Mouse (Mus musculus): Measurements from ENCODE around the gene Shld2. TPM values are rescaled to one million over a fixed set of nuclear protein-coding genes. Genes with fewer than 3 reads are reported as not detected.
A peak's percentile ranks its signal among the peaks of the same experiment; 100 is the strongest.
"Not testable (repeated sequence)": the region's sequence is repeated elsewhere in the genome, so short reads cannot be mapped to it uniquely, and the experiment has no call there.

The Shld2 gene
- polyA plus RNA-seq, 1 experiment from 2014 or later: 4.8 TPM

DNA sequence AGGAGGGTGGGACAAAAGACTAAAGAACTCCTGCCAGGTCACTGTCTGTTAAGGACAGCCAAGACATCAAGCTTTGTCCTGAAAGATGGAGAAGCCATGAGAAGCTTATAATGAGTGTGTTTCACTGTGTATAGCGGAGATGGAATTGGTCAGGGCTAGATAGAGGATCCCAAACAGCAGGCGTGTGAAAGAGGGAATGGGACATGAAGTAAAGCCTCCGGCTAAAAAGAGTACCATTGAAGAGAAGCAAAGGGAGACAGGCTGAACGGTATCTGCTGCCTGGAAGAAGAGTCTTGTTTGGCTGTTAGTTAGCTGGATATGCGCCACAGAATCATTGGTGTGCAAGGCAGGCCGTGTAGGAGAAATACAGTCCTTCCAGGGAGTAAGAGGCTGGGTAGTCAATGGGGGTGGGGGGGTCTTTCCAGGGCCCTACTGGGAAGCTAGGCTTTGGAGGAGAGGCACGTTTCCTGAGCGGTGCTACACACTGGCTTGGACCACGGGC is 20.4 kb upstream of the Shld2 start:
- Histone ChIP-seq H3K4me3 (ENCODE audit: low read depth, low read length) (no peak overlapping the region), H3K9me3 (replicated peaks; ENCODE audit: control insufficient read depth, low read length, poor library complexity, severe bottlenecking) (no peaks in the 10 kb centered on the region), H3K4me2 (ENCODE audit: low read length) (no peak overlapping the region), H3K9ac (ENCODE audit: low read depth, low read length) (no peak overlapping the region), H3K27me3 (ENCODE audit: control insufficient read depth, insufficient read depth, low read depth, low read length) (no peaks in the 10 kb centered on the region), H3K36me3 (ENCODE audit: control insufficient read depth, insufficient read depth, low read length) (peaks cover 43% of the 10 kb centered on the region), H3K4me1 (ENCODE audit: control insufficient read depth, insufficient read depth, low read length) (no peaks in the 10 kb centered on the region), H3K27ac (ENCODE audit: low read length) (no peak overlapping the region)
- ATAC-seq: peak; percentile 88
- 86% methylated on average over 9 of the region's 9 CpGs for WGBS

DNA sequence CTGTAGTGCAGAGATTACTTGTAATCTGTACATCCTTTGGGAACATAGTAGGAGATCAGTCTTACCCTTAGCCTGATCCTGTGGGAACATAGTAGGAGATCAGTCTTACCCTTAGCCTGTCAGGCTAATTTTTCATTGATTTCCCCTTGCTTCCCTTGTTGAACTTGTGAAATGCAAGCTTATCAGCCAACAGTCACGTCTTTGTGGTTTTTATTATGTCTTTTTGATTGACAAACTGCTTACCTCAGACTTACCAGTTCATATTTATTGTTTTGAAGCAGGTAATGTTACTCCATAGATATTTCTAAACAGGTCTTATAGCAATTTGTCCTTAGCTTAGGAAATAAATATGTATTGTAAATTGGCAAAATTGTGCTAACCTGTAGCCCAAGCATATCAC is 17.3 kb upstream of the Shld2 start:
- 86% methylated on average over 1 of the region's 1 CpGs for WGBS
- no peaks in the 10 kb centered on the region for H3K27me3 ChIP-seq (ENCODE audit: control insufficient read depth, insufficient read depth, low read depth, low read length)
- H3K9me3 ChIP-seq (replicated peaks; ENCODE audit: control insufficient read depth, low read length, poor library complexity, severe bottlenecking): no peaks in the 10 kb centered on the region
- no peak overlapping the region for H3K4me3 ChIP-seq (ENCODE audit: low read depth, low read length)
- no peak overlapping the region for H3K9ac ChIP-seq (ENCODE audit: low read depth, low read length)
- no peak overlapping the region for H3K27ac ChIP-seq (ENCODE audit: low read length)
- no peaks in the 10 kb centered on the region for H3K4me1 ChIP-seq (ENCODE audit: control insufficient read depth, insufficient read depth, low read length)
- no peak for ATAC-seq
- peaks cover 33% of the 10 kb centered on the region for H3K36me3 ChIP-seq (ENCODE audit: control insufficient read depth, insufficient read depth, low read length)
- no peak overlapping the region for H3K4me2 ChIP-seq (ENCODE audit: low read length)

DNA sequence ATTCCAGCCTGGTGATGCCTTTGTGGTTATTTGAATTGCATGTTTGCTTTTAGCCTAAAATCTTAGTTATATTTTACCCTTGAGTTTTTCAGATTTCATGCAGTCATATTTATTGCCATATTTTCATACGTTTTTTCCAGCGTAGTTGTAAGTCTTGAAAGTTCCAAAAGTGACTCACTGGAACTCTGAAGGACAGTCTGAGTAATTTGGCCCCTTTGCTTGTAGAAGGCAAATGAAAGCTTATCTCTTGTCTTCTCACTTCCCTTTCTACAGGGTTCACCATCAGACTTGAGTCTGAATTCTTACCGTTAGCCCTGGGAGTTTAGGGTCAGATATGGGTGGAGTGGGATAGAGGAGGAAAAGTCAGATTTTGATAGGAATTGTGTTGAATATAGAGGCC is 16.3 kb upstream of the Shld2 start:
- Histone ChIP-seq H3K4me3 (ENCODE audit: low read depth, low read length) (no peak overlapping the region), H3K9ac (ENCODE audit: low read depth, low read length) (no peak overlapping the region), H3K9me3 (replicated peaks; ENCODE audit: control insufficient read depth, low read length, poor library complexity, severe bottlenecking) (no peaks in the 10 kb centered on the region), H3K36me3 (ENCODE audit: control insufficient read depth, insufficient read depth, low read length) (peaks cover 30% of the 10 kb centered on the region), H3K27me3 (ENCODE audit: control insufficient read depth, insufficient read depth, low read depth, low read length) (no peaks in the 10 kb centered on the region), H3K27ac (ENCODE audit: low read length) (no peak overlapping the region), H3K4me1 (ENCODE audit: control insufficient read depth, insufficient read depth, low read length) (no peaks in the 10 kb centered on the region), H3K4me2 (ENCODE audit: low read length) (no peak overlapping the region)
- 96% methylated on average over 3 of the region's 3 CpGs for WGBS
- no peak for ATAC-seq

DNA sequence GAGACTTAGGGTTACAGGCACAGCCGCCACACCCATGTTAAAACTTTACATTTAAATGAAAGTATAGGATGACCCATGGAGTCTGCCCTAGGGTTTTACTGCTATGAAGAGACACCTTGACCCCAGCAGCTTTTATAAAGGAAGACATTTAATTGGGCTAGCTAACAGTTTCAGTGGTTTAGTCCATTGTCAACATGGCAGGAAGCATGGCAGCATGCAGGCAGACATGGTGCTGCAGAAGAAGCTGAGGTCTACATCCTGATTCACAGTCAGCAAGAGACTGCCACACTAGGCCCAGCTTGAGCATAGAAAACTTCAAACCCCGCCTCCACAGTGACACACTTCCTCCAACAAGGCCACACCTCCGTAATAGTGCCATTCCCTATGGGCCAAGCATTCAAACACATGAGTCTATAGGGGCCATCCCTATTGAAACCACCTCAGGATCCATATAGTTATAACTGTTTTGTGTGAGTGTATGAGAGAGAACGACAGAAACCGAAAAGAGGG is 13.3 kb upstream of the Shld2 start:
- Histone ChIP-seq H3K4me2 (ENCODE audit: low read length) (no peak overlapping the region), H3K4me3 (ENCODE audit: low read depth, low read length) (no peak overlapping the region), H3K27ac (ENCODE audit: low read length) (no peak overlapping the region), H3K4me1 (ENCODE audit: control insufficient read depth, insufficient read depth, low read length) (no peaks in the 10 kb centered on the region), H3K9me3 (replicated peaks; ENCODE audit: control insufficient read depth, low read length, poor library complexity, severe bottlenecking) (no peaks in the 10 kb centered on the region), H3K27me3 (ENCODE audit: control insufficient read depth, insufficient read depth, low read depth, low read length) (no peaks in the 10 kb centered on the region), H3K9ac (ENCODE audit: low read depth, low read length) (no peak overlapping the region), H3K36me3 (ENCODE audit: control insufficient read depth, insufficient read depth, low read length) (peaks cover 28% of the 10 kb centered on the region)
- no peak for ATAC-seq
- 97% methylated on average over 5 of the region's 5 CpGs for WGBS

DNA sequence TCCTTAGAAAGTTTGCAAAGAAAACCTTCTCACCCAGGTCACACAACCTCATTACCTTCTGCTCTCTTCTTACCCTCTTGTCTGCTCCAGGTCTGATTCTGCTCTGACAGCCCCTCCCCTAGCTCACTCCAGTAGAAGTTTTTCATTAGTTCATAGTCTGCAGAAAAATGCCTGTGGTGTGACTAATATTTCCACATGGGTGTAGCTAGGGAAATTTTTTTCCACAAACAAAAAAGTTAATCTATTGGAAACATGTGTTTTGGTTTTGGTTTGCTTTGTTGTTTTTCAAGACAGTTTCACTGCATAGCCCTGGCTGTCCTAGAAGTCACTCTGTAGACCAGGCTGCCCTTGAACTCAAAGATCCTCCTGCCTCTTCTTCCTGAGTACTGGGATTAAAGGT is 7.8 kb upstream of the Shld2 start:
- Histone ChIP-seq H3K4me3 (ENCODE audit: low read depth, low read length) (no peak overlapping the region), H3K4me2 (ENCODE audit: low read length) (no peak overlapping the region), H3K9ac (ENCODE audit: low read depth, low read length) (no peak overlapping the region), H3K4me1 (ENCODE audit: control insufficient read depth, insufficient read depth, low read length) (peaks cover 18% of the 10 kb centered on the region), H3K36me3 (ENCODE audit: control insufficient read depth, insufficient read depth, low read length) (peaks cover 12% of the 10 kb centered on the region), H3K27me3 (ENCODE audit: control insufficient read depth, insufficient read depth, low read depth, low read length) (no peaks in the 10 kb centered on the region), H3K9me3 (replicated peaks; ENCODE audit: control insufficient read depth, low read length, poor library complexity, severe bottlenecking) (no peaks in the 10 kb centered on the region), H3K27ac (ENCODE audit: low read length) (no peak overlapping the region)
- ATAC-seq: no peak

DNA sequence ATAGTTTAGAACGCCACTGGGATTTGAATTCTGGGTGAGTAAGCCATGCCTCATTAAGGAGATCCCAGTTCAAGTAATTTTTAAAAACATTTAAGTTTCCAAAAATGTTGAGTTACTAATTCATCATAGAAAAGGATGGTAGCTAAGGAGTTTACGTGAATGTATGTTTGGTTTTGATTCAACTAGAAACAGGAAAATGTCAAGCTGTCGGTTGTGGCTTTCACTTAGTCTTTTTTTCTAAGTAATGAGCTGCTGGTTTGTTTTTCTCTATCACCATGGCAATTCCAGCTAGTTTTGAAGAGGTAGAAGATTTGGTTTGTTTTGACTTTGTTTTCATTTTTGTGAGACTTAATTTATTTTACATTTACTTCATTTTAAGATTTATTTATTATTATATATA is 7.1 kb upstream of the Shld2 start:
- over 99% methylated on average over 3 of the region's 3 CpGs for WGBS
- no peaks in the 10 kb centered on the region for H3K27me3 ChIP-seq (ENCODE audit: control insufficient read depth, insufficient read depth, low read depth, low read length)
- no peak overlapping the region for H3K27ac ChIP-seq (ENCODE audit: low read length)
- H3K4me1 ChIP-seq (ENCODE audit: control insufficient read depth, insufficient read depth, low read length): peaks cover 24% of the 10 kb centered on the region
- no peak overlapping the region for H3K9ac ChIP-seq (ENCODE audit: low read depth, low read length)
- no peaks in the 10 kb centered on the region for H3K9me3 ChIP-seq (replicated peaks; ENCODE audit: control insufficient read depth, low read length, poor library complexity, severe bottlenecking)
- H3K4me2 ChIP-seq (ENCODE audit: low read length): no peak overlapping the region
- ATAC-seq: no peak
- H3K36me3 ChIP-seq (ENCODE audit: control insufficient read depth, insufficient read depth, low read length): peaks cover 12% of the 10 kb centered on the region
- no peak overlapping the region for H3K4me3 ChIP-seq (ENCODE audit: low read depth, low read length)

DNA sequence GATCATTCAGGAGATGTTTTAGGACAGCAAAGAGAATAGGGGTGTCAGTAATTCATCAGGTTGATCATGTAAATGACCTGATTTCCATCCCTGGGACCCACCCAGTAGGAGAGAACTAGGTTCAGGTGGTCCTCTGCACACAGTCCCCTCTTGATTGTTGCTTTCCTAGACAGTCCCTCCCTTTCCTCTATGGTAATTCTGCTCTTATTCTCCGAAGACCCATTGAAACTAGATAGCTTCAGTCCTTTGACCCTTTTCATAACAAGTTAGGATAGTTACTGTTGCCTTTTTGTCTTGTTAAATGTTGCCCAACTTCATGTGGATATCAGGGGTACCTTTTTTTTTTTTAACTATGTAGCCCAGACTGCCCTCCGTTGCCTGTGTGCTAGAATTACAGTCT is 6.1 kb upstream of the Shld2 start:
- Histone ChIP-seq H3K4me3 (ENCODE audit: low read depth, low read length) (no peak overlapping the region), H3K9me3 (replicated peaks; ENCODE audit: control insufficient read depth, low read length, poor library complexity, severe bottlenecking) (no peaks in the 10 kb centered on the region), H3K9ac (ENCODE audit: low read depth, low read length) (no peak overlapping the region), H3K27me3 (ENCODE audit: control insufficient read depth, insufficient read depth, low read depth, low read length) (no peaks in the 10 kb centered on the region), H3K27ac (ENCODE audit: low read length) (no peak overlapping the region), H3K4me2 (ENCODE audit: low read length) (no peak overlapping the region), H3K36me3 (ENCODE audit: control insufficient read depth, insufficient read depth, low read length) (peaks cover 9% of the 10 kb centered on the region), H3K4me1 (ENCODE audit: control insufficient read depth, insufficient read depth, low read length) (peaks cover 31% of the 10 kb centered on the region)
- 94% methylated on average over 2 of the region's 2 CpGs for WGBS
- ATAC-seq: no peak

DNA sequence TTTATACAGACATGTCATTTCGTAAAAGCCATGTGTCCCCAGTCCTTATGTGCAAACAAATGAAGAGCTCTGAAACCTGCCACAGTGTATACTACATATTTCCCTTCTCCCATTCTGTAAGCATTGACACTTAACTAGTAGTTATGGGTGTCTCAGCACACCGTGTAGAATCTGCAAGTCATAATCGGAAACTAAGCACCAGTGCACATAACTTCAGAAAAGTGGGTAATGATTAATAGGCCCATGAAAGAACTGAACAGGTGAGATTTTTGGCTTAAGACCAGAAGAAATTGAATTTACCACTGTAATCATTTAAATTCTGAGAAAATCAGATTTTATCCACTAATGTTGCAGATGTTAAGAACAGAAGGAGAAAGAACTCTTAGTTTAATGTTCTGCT is 4.5 kb upstream of the Shld2 start:
- Histone ChIP-seq H3K27me3 (ENCODE audit: control insufficient read depth, insufficient read depth, low read depth, low read length) (no peaks in the 10 kb centered on the region), H3K9me3 (replicated peaks; ENCODE audit: control insufficient read depth, low read length, poor library complexity, severe bottlenecking) (no peaks in the 10 kb centered on the region), H3K27ac (ENCODE audit: low read length) (no peak overlapping the region), H3K4me2 (ENCODE audit: low read length) (no peak overlapping the region), H3K9ac (ENCODE audit: low read depth, low read length) (no peak overlapping the region), H3K4me3 (ENCODE audit: low read depth, low read length) (no peak overlapping the region), H3K4me1 (ENCODE audit: control insufficient read depth, insufficient read depth, low read length) (peaks cover 32% of the 10 kb centered on the region), H3K36me3 (ENCODE audit: control insufficient read depth, insufficient read depth, low read length) (peaks cover 1% of the 10 kb centered on the region; the same call in 1 of the 2 replicates)
- no peak for ATAC-seq
- WGBS: 82% methylated on average over 3 of the region's 3 CpGs

DNA sequence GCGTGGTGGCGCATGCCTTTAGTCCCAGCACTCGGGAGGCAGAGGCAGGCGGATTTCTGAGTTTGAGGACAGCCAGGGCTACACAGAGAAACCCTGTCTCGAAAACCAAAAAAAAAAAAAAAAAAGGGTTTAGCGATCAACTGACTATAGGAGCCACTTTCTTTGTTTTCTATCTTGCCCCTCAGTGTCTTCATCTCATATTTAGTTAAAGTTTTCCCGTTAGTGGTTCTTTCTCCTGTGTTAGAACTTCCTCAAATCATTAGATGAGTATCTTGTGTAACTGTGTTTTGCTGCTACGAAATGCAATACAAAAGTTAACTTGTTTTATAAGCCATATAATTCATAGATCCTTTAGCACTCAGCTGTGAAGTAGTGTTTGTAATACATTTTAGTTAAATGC is 4.1 kb upstream of the Shld2 start:
- not testable (repeated sequence) for H3K4me2 ChIP-seq (ENCODE audit: low read length); H3K27me3 ChIP-seq (ENCODE audit: control insufficient read depth, insufficient read depth, low read depth, low read length)
- 92% methylated on average over 8 of the region's 8 CpGs for WGBS

More for the DNA sequence above, 4.1 kb upstream of the Shld2 start:
- not testable (repeated sequence) for H3K27ac ChIP-seq (ENCODE audit: low read length); H3K4me3 ChIP-seq (ENCODE audit: low read depth, low read length); H3K36me3 ChIP-seq (ENCODE audit: control insufficient read depth, insufficient read depth, low read length); ATAC-seq; H3K9ac ChIP-seq (ENCODE audit: low read depth, low read length); H3K9me3 ChIP-seq (replicated peaks; ENCODE audit: control insufficient read depth, low read length, poor library complexity, severe bottlenecking)
- H3K4me1 ChIP-seq (ENCODE audit: control insufficient read depth, insufficient read depth, low read length): peaks cover 33% of the 10 kb centered on the region

All from midbrain, embryonic 16.5 days (tissue).